Mouse (Mus musculus) MEL (cell line): ENCODE measurements around the gene Zfand3.

Source experiments
- CTCF ChIP-seq, 3 experiments: IDR thresholded peaks in 2 of 3; conservative IDR thresholded peaks in 1 of 3; 2 replicates each; pipeline ENCODE4 v1.5.1; 2011 to 2012; ENCODE audit warnings: low read length in 3 of 3, low read depth in 2 of 3, mild to moderate bottlenecking in 2 of 3, improper control_type of control experiment in 1 of 3, inconsistent platforms in 1 of 3, mixed read lengths in 1 of 3, moderate library complexity in 1 of 3; ENCODE audit not compliant: control insufficient read depth in 1 of 3, insufficient read depth in 1 of 3, poor library complexity in 1 of 3, severe bottlenecking in 1 of 3
- EP300 ChIP-seq, 2 experiments: IDR thresholded peaks; 2 replicates each; pipeline ENCODE4 v1.6.1; 2011; ENCODE audit warnings: improper control_type of control experiment in 2 of 2, low read length in 2 of 2, low read depth in 1 of 2, mild to moderate bottlenecking in 1 of 2
- MAFK ChIP-seq: IDR thresholded peaks from 2 replicates; pipeline ENCODE4 v1.6.1; 2011; ENCODE audit warnings: low read depth, mild to moderate bottlenecking, low read length, improper control_type of control experiment, borderline replicate concordance
- POLR2A ChIP-seq, 2 experiments: IDR thresholded peaks; 2 replicates each; pipeline ENCODE4 v1.6.1; 2011 to 2012; ENCODE audit warnings: low read length in 2 of 2, mild to moderate bottlenecking in 2 of 2, control low read depth in 1 of 2, improper control_type of control experiment in 1 of 2, low read depth in 1 of 2, moderate library complexity in 1 of 2; ENCODE audit not compliant: control insufficient read depth in 1 of 2, insufficient read depth in 1 of 2, poor library complexity in 1 of 2
- POLR2AphosphoS2 ChIP-seq: IDR thresholded peaks from 2 replicates; pipeline ENCODE4 v1.6.1; 2011; ENCODE audit warnings: low read length, improper control_type of control experiment
- RCOR1 ChIP-seq: IDR thresholded peaks from 2 replicates; pipeline ENCODE4 v1.6.1; 2012; ENCODE audit warnings: low read depth, mild to moderate bottlenecking, inconsistent platforms, low read length, improper control_type of control experiment
- ZC3H11A ChIP-seq: IDR thresholded peaks from 2 replicates; pipeline ENCODE4 v1.6.1; 2012; ENCODE audit warnings: low read depth, mild to moderate bottlenecking, inconsistent platforms, low read length, improper control_type of control experiment
- ZKSCAN1 ChIP-seq: IDR thresholded peaks from 2 replicates; pipeline ENCODE4 v1.6.1; 2012; ENCODE audit warnings: low read depth, mild to moderate bottlenecking, inconsistent platforms, low read length, improper control_type of control experiment, moderate library complexity

DNA sequence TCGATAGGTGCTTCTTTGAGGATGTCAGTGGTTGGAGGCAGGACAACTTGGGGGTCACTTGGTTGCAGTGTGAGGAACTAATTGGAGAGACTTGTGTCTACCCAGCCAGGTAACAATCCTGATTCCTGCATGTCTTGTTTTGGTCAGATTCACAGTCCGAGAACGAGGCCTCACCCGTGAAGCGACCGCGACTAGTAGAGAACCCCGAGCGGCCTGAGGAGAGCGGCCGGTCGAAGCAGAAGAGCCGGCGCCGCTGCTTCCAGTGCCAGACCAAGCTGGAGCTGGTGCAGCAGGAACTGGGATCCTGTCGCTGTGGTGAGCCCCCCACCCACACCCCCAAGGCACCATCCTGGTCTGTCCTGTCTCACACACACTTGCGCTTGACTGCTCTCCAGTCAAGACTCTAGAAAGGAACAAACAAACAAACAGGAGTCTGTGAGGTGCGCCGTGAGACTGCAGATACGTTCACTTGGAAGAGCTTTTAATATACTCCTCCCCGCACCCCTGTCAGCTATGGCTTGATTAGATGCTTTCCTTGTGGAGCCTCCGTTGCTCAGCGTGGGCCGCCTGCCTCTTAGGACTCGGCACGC, 188.0 kb downstream of the Zfand3 start:
- TF ChIP-seq ZC3H11A (no peak), POLR2A (IDR thresholded peaks at IDR 0.05; ENCODE audit: control insufficient read depth in 1 of 2, insufficient read depth in 1 of 2, low read depth in 1 of 2, low read length in 2 of 2, poor library complexity in 1 of 2) (no peak), ZKSCAN1 (no peak), MAFK (no peak), CTCF (IDR thresholded peaks at IDR 0.05 in 2 of 3, conservative IDR thresholded peaks at IDR 0.05 in 1 of 3; ENCODE audit: control insufficient read depth in 1 of 3, insufficient read depth in 1 of 3, low read depth in 2 of 3, low read length in 3 of 3, poor library complexity in 1 of 3, severe bottlenecking in 1 of 3) (no peak), POLR2AphosphoS2 (no peak), EP300 (IDR thresholded peaks at IDR 0.05; ENCODE audit: low read depth in 1 of 2, low read length in 2 of 2) (no peak), RCOR1 (no peak)
